Mouse (Mus musculus) right cerebral cortex, postnatal 4 days (tissue): ENCODE measurements around the gene Lrmda.
A peak's percentile ranks its signal among the peaks of the same experiment; 100 is the strongest.

Experiments
- DNase-seq: peaks from one replicate; pipeline ENCODE4 v3.0.0-alpha.2; 2022

The Lrmda gene

DNA sequence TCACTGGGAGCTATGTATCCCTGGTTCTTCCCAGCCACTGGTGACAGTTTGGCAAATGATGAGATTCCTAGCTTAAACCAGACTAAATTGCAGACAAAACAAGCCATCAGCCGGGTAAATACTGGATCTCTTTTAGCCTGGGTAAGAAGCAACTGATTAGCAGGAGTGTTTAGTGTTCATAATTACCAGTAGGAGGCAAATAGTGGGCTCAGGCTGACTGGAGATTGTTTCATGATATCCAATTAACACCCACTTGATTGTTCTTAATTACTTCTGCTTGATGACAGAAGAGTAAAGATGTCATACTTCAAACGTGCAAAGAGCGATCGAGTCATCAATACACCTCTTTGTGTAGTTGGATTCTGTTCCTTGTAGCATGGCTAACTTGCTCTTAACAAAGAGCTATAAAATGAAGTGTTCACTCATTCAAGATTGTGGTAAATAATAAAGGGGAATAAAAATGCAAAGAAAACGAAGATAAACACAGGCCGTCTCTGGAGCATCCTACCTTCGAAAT is 405.6 kb downstream of the Lrmda start:
- no peak for DNase-seq

DNA sequence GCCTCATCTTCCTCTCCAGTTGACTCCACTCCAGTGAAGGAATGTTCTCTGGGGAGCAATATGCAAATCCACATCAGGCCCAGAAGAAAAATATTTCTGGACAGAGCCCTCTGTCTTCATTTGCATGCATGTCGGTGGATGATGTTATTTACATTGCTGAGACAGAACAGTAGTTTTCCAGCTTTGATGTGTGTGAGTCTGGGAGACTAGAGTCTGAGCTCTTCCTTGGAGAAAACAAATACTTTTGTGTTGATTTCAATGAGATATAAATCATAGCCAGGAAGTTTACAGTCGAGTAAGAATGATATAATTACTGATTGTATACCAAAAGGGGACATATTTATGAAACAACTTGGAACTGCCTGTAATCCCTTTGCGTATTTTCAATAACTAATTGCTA is 415.9 kb downstream of the Lrmda start:
- DNase-seq = no peak

DNA sequence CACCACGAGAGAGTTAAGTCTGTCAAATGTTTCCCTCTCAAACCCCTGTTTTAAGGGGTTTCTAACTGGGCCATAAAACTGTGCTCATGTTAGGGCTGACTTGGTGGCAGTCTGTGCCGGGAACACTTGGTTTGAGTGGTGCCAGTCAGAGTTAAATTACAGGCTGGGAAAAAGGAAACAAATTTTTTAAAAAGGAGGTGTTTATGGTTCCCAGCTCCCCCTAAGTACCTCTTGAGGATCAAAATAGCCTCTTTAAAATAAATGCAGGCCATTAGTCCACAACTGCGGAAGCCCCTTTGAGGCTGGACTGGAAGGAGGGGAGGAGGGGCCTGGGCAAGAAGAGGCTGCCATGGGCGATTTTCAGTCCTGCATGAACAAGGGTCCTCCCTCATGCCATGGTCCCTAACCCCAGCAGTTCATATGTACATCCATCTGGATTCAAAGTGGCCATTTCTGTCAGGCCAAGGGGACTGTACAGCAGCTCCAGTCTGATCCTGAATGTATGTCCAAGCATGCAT is 416.4 kb downstream of the Lrmda start:
- no peak for DNase-seq

DNA sequence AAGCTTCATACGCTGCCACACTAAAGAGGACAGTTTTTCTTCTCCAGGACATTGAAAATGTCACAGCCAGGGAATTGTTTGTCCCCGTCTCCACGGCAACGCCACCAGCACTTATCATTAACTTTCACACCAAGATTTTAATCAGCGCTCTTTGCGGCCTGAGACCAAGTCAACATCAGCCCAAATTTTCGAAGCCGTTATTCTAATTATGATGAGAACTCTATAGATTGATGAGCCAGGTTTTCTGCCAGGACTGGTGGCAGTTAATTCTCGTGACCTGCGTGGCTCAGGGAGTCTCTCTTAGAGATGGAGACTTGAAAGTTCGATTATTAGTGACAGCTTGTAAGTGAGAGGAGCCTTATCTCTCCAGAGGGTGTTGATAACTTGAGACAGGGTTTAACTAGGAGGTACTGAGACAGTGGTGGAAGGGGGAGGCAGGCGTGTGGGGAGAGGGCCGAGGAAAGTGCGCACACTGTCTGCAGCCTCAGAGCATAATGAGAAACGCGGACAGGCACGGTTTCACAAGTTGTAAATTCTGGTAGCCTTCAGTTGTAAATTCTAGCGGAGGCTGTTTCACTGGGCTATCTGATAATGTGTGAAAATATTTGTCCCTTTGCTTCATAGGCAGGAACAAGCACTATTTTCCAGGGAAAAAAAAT is 421.0 kb downstream of the Lrmda start:
- no peak for DNase-seq

DNA sequence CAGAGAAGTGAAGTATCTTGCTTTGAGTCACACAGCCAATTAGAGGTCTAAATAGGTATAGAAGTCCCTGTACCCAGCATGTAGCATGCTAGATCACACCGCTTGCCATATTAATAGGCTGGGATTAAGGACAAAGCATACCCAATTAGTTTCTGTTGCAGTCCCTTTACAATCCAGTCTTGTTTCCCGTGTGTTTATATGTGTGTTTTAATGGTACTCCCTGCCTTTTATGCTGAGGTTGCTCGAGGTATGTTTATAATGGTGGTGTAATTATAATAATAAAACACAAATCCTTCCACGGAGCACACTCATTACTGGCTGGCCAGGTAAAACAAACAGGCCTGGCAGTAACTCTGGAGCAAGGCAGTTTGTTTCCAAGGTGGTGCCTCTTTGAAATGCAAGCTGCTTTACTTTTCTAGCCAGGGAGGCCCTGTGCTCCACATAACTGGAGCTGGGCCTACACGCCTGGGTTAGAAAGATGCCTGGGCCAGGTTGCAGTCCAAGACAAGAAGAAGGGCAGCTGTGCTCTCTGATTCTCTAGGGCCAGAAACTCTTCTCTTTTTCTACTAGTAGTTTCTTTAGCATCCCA is 422.4 kb downstream of the Lrmda start:
- DNase-seq = no peak

DNA sequence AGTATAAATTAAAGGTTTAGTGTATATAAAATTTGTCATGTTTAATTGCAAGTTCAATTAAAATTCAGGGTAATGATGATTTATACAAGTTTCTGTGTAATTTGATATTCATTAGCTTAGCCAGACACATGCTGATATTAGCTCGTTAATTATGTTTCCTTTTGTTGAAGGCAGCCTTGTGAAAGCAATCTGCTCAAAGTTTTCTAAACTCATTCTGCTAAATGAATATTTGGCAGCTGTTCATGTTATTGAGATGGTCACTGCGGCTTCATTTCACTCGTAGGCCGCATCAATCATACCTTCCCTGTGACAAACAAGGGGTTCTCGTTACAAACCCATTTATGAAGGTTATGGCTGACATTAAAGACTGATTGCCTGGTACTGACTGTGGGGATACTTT is 423.2 kb downstream of the Lrmda start:
- no peak for DNase-seq

DNA sequence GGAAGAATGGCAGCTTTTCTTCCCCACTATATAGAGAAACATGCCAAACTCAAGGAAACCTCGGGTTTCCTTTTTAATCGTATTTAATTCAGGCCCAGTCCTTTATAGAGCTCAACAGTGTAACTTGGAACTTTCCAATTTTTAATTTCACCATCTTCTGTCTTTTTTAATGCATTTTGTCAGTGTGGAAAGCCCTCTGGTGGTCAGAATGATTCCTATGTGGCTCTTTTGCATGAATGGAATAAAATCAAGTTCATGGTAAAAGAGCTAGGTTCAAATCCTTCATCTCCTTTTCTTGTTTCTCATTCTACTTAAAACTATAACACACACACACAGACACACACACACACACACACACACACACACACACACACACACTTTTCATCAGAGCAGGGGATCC is 425.0 kb downstream of the Lrmda start:
- no peak for DNase-seq

DNA sequence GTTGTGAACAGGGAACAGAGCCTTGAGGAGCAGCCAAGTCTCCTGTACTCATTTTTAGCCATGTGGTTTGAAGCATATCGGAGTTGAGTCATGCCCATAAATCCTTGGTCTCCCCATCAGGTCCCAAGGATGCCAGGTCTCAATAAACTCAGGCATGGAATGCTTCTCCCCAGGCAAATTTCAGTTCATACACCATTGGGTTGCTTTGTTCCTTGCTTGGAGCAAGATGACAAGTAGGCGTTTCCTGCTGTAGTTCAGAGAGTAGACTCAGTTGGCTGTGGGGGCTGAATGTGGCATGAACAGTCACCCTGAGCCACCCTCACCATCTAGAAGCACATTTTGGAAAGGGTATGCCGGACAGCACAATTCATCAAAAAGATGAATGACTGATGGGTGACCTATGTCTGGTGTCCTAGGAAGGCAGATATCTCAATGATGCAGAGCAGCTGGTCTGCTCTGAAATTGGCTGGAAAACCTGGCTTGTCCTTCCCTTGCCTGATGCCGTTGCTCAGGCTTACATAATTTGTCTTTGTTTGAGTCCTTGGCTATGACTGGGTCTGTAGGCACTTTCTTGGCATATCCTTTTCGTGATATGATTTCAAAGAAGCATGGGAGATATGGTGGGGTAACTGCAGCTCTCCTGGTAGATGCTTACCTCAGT is 425.8 kb downstream of the Lrmda start:
- DNase-seq = no peak

DNA sequence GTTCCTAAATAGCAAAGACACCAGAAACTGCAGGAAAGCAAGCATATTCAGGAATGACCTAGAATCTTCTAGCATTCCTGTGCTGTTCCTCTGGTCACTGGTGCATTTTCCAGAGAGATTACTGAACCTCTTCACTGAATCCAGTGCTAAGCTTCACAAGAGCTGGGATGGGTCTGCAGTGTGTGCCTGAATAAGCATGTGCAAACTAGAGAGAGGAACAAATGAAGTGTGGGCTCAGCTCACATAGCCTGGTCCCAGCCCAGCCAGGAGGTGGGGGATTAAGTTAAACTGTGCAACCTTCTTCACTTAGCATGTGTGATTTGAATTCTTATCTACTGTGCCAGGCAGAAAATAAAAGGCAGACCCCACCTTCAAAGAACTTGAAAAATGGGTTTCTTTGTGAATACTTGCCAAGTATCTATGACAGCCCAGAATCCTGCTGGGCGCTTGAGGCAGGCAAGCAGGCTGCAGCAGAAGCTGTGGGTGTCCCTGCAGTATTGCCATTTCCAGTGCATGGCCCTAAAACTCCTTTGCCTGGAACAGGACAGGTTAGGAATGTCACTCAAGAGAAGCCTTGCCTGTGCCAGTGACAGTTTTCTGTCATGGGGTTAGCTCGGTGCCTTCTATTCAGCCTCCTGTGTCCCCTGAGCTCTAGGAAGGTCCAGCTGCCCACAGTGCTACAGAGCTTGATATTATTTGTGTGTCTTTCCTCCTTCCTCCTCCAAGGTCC is 426.5 kb downstream of the Lrmda start:
- no peak for DNase-seq

DNA sequence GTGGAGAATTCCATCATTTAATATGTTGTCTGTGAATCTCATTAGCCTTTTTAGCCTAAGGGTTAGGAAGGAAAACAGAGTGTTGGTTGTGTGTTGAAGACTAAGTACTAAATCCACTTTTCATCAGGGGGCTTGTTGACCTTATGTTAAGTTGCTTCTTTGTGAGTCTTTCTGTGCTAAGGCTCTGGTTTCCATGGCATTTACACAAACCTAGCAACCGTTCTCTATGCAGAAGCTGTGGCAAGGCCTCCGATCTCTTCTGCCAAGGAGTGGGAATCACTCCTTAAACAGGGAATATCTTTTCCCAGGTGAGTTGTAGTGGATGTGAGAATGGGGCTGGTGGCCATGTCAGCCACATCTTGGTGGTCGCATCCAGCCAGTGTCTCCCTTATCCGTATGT is 432.1 kb downstream of the Lrmda start:
- no peak for DNase-seq

DNA sequence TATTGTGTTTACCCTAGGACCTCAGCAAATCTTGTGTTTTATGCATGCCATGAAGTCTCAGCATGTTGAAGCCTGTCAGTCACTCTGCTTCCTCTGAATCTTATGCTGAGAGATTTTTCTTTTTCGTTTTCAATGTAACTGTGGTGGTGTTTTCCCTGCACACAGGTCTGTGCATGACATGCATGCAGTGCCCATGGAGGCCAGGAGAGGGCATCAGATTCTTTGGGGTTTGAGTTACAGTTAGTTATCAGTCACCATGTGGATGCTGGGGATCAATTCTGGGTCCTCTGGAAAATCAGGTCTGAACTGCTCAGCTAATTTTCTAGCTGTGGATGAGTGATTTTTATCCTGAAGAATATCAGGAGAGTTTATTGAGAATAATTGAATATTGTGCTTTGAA is 444.8 kb downstream of the Lrmda start:
- no peak for DNase-seq

DNA sequence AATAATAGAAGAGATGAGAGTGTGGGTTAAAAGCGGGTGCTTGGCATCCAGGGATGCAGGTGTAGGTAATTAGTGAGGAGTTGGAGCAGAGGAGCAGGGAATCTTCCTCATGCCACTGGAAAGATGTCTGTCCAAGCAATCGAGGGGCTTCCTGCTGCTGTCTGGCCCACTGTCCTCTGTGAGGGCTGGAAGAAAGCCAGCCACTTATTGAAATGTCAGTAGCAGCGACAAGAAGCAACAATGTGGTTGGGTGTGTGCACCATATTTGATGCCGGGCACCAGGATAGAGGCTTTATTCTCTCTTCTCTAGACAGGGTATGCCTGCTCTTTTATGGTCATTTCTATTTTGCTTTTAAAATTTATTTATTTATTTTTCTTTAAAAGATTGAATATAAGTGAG is 451.5 kb downstream of the Lrmda start:
- no peak for DNase-seq

DNA sequence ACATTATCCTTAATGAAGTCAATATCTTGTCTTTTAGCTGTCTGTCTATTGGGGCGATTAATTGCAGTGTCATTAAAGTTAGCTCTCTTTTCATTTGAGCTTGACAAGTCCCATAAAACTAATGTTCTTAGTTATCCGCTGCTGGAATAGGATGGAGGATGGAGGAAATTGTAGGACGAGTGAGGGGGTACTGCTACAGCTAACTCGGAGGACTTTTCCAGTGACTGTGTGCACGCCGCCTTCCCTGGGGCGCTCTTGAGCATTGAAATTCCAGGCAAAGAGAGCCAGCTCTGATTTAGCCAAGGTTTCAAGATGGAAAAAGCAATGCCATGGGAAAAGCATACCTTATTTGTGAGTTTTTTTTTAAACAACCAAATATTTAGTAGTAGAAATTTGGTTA is 453.9 kb downstream of the Lrmda start:
- DNase-seq = no peak

DNA sequence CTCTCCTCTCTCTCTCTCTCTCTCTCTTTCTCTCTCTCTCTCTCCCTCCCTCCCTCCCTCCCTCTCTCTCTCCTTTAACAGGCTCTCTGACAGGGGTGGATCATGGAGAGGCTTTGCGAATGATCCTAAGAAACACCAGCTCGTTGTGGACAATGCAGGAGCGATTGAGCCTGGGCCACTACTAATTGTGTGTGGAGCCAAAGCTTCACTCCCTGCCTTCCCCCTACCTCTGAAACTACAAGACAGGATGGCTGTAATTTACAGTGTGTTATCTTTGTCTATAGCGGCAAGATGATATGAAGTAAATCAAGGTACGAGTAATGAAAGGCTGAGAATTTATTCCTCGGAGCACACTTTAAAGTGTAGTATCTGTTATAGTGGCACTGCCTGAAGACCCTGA is 454.5 kb downstream of the Lrmda start:
- DNase-seq = no peak

DNA sequence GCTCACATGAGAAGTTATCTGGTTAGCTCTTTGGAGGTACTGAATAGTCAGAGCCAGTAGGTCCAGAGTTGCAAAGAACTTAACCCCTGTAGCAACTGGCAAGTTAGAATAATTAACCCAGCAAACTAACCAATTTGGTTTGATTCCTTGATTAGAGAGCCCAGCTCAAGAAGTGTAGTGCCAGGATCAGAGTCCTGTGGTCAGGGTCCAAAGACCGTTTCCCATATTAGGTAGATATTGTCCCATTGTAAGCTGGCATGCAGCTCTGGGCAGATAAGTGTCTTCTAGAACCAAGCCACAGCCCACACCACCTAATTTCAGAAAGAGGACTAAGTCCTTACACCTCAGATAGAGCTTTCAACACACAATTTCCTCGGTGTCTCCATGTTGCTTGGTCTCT is 473.8 kb downstream of the Lrmda start:
- no peak for DNase-seq

DNA sequence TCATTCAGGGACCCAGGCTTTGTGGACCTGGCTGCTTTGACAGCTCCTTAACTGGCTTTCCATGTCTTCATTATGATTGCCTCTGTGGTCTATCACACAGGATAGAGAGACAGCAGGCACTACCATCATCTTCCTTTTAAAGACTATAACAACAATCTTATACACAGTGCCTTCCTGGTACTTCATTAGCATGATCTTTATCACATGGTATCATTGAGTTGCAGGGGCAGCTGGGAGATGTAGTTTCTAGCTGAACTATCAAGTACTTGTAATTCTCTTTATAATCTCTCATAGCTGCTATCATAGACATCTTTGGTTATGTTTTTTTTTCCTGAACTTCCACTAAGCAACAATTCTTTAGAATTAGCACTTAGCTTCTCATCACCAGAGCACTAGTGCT is 474.8 kb downstream of the Lrmda start:
- no peak for DNase-seq

DNA sequence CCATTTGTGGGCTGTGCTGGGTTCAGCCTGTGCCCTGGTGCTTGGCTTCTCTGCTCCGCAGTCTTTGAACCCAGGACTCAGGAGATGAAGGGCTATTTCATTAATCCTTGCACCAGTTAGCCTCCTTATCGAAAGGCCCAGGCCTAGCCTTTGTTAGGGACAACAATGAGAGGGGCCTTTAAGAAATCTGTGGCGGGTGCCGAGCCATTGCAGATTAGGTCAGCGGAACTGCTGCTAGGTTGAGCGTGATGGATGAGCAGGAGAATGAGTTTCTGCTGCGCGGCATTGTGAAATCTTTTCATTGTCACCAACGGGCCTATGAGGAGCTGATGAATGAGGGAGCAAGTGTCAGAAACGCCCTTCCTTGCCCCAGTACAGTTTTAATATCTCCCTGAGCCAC is 475.4 kb downstream of the Lrmda start:
- no peak for DNase-seq

DNA sequence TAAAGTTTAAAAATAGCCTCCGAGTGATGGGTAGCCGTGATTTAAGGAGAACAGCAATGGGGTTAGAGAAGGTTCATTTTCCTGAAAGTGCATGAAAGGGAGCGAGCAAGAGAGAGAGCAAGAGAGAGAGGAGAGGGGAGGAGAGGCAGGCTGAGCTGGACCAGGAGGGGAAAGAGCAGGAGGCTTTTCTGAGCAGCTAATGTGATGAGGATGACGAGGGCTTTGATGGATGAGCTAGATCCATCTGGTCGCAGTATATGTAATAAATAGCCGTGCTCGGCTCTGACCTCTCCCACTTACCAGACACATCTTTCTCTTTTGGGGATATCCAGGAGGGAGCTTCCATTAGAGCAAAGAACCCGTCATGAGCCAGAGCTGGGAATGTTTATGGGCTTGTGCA is 475.8 kb downstream of the Lrmda start:
- no peak for DNase-seq

DNA sequence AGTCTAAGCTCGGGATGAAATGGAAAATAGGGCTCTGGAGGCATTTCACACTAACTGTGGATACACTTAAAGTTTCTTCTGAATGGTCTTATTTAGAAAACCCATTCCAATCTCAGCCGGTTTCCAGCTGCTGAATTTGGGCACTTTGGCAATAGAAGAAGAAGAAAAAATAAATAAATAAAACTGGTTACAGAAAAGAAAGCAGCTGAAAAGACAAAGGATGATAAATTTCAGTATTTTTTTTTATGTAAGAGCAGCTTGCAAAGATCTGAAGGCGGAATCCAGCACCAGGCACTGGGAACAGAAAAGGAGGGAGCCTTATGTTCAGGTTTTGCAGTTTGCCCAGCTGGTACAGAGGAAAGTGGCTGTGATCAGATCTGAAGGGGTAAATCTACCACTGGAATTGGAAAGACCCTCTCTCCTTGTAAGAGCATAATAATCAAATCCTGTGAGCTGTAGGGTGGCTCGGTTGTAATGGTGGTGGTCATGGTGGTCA is 478.2 kb downstream of the Lrmda start:
- DNase-seq = no peak

DNA sequence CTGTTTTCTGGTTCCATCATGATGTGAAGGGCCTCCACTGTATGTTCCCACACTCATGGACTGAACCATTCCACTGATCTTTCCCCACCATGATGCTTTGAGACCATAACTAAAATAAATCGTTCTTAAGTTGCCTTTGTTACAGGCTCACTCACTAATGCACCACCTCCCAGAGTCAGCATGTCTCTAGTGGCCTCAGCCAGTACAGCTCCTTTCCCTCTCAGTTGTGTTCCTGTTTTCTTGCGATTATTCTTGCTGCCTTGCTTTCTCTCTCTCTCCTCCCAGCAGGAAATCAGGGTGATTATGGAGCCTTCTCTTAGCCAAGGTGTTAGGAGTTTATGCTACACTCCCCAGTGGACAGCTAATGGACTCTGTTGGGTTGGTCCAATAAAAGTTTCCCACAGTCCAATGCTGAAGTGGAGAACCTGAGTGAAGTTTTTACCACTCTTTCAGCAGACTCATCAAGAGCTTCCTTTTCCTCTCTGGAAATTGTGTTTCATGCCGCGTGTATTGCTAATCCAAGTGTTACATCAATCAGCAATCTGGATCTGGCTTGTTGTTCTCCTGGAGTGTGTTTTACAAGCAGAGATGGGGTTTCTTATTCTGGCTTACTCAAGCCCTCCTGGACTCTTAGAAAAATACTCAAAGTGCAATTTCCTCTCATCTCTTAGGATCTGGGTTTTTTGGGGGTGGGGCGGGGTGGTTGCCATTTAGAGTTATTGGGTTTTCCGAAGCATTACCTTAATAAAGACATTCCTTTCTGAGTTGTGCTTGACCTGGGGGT is 490.4 kb downstream of the Lrmda start:
- no peak for DNase-seq

DNA sequence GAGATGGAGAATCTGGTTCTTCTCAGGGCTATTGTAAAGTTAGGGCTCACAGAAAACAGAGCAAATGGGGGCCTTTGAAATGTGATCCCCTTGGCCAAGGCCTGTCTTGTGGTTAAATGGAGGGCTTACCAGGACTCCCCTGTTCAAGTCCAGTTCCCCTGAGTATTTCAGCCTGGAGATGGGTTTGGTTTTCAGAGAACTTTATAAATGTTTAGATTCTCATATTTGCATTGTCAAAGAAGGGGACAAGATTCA is 490.9 kb downstream of the Lrmda start:
- DNase-seq = no peak

DNA sequence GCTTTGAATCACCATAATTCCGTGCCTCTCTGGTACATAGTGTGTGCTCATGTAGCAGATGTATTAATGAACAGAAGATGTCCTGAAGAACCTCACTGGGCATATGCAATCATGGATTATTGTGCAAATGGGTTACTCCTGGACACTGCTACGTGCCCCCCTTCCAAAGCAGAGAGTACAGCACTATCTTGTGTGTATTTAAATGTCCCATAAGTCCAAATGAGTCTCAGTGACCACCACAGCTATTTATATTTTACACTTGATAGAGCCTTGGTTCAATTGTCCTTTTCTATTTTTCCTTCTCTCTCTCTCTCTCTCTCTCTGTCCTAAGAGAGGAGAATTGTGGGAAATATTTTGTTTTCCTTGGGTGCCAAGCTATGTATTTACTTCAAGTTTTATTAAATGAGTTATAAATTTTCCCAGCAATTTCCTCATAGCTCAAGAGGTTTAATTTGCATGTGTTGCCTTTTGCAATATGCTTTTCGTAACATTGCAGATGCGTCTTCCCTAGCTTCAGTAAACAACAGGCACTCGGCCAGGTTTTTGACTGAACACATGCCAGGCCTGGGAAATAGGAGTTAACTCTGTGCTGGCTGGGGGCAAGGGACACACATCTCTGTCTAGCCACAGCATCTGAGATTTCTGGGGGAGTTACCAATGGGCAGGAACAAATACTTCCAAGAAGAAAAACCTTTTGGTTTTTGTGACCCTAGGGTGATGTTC is 495.0 kb downstream of the Lrmda start:
- DNase-seq = peak; percentile 58
